ENCODE assay signal across 8 mouse cellular contexts in the genomic region with DNA sequence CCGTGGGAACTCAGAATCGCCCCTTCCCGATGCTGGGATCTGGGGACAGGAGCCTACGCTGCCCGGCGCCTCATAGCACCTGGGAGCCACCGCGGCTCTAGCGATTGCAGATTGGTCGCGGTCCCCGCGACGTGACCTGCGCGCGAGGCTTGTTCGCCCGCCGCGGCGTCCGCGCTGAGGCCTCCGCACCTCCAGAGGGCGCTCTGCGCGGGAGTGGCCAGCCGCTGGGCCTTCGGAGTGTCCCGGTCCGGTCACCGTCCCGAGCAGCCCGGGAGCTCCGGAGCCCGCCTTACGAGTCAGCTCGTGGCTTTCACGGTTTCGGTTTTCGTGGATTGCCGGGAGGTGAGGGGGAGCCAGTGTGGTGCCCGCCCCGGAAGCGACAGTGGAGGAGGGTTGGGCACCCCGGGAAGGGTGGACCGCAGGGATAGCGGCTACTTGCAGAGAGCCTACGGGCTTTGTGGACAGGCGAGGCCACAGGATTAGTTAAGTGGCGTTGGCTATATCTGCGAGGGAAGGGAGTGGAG. TPM values are rescaled to one million over a fixed set of nuclear protein-coding genes. Genes with fewer than 3 reads are reported as not detected.
DNase-seq lines count a peak whose midpoint lies in the region; ATAC-seq and TF ChIP-seq lines count a peak whose summit lies in the region.

No protein-coding gene starts in this region.

- TF ChIP-seq EP300 in CH12.LX (IDR thresholded peaks at IDR 0.05; ENCODE audit: low read length), result no peak

- H3K4me1 ChIP-seq in CH12.LX (ENCODE audit: control insufficient read depth in 1 of 2, insufficient read depth in 2 of 2), result peaks cover 0 to 9% of the 10 kb centered on the region in 2 experiments; a peak in 2 of 4 replicates
- H3K4me1 ChIP-seq in forebrain, embryonic 12.5 days, result peaks cover 30% of the 10 kb centered on the region
- H3K4me1 ChIP-seq in lung, adult 2 months (ENCODE audit: control insufficient read depth, insufficient read depth, low read length), result peaks cover 3% of the 10 kb centered on the region; the same call in 1 of the 2 replicates
- peaks cover 32% of the 10 kb centered on the region for H3K4me1 ChIP-seq in neural tube, embryonic 15.5 days

- peak; percentile 77 for TF ChIP-seq POLR2A in CH12.LX (IDR thresholded peaks at IDR 0.05; ENCODE audit: low read depth, low read length)
- TF ChIP-seq POLR2A in lung, adult 2 months (IDR thresholded peaks at IDR 0.05; ENCODE audit: borderline replicate concordance, extremely low read depth, low read depth, low read length), result peak; percentile 87

- intact Hi-C loops in heart, postnatal 10 days (cut with DNase I), result no loop called here

- DNase-seq in CH12.LX (ENCODE audit: extremely low read depth), result peak; percentile 64
- DNase-seq in c-Kit-positive CD71-positive TER-119-negative erythroid progenitor cells, embryonic 14.5 days (ENCODE audit: low read depth), result peak; percentile 76
- peak; percentile 95 to 96 for DNase-seq in heart, postnatal 10 days
- peak; percentile 70 for DNase-seq in large intestine, adult 2 months (ENCODE audit: low read depth, low spot score)
- DNase-seq in lung, adult 2 months, result peak; percentile 94
- DNase-seq in testis, postnatal 10 days (ENCODE audit: low spot score), result peak; percentile 93

- ATAC-seq in forebrain, embryonic 12.5 days (ENCODE audit: low FRiP score), result peak; percentile 86
- ATAC-seq in neural tube, embryonic 15.5 days (ENCODE audit: low FRiP score), result peak; percentile 89

- peak overlapping the region; percentile 72 to 79 (median 74) for H3K4me3 ChIP-seq in CH12.LX (replicated peaks in 1 of 3; ENCODE audit: low read depth in 2 of 3, low read length in 2 of 3, poor library complexity in 1 of 3)
- peak overlapping the region; percentile 81 for H3K4me3 ChIP-seq in forebrain, embryonic 12.5 days (replicated peaks)
- peak overlapping the region; percentile 94 for H3K4me3 ChIP-seq in lung, adult 2 months (replicated peaks; ENCODE audit: extremely low read depth, low read depth, low read length)
- peak overlapping the region; percentile 90 for H3K4me3 ChIP-seq in neural tube, embryonic 15.5 days (replicated peaks)

- WGBS in forebrain, embryonic 12.5 days, result under 1% methylated on average over 53 of the region's 53 CpGs
- WGBS in large intestine, adult 2 months, result under 1% methylated on average over 53 of the region's 53 CpGs
- WGBS in lung, adult 2 months, result under 1% methylated on average over 53 of the region's 53 CpGs
- WGBS in neural tube, embryonic 15.5 days, result under 1% methylated on average over 53 of the region's 53 CpGs

- in situ Hi-C loops in CH12.LX (cut with MboI; ENCODE audit: low pct_ligation_motif_present, low pct_unique_long_range_greater_than_20kb, low sequenced_read_pairs), result no loop called here

- H3K9me3 ChIP-seq in CH12.LX (replicated peaks; ENCODE audit: low read length), result no peaks in the 10 kb centered on the region
- H3K9me3 ChIP-seq in forebrain, embryonic 12.5 days, result no peaks in the 10 kb centered on the region
- H3K9me3 ChIP-seq in neural tube, embryonic 15.5 days (replicated peaks), result no peaks in the 10 kb centered on the region

- H3K36me3 ChIP-seq in CH12.LX (replicated peaks in 1 of 2; ENCODE audit: control insufficient read depth in 1 of 2, insufficient read depth in 1 of 2, low read length in 1 of 2), result peaks cover 12 to 34% of the 10 kb centered on the region in 2 experiments
- peaks cover 20% of the 10 kb centered on the region for H3K36me3 ChIP-seq in forebrain, embryonic 12.5 days (replicated peaks)
- peaks cover 14% of the 10 kb centered on the region for H3K36me3 ChIP-seq in neural tube, embryonic 15.5 days

- peaks cover 31% of the 10 kb centered on the region for H3K27me3 ChIP-seq in CH12.LX (replicated peaks)
- peaks cover 14% of the 10 kb centered on the region for H3K27me3 ChIP-seq in forebrain, embryonic 12.5 days
- H3K27me3 ChIP-seq in neural tube, embryonic 15.5 days (replicated peaks), result peaks cover 3% of the 10 kb centered on the region; the same call in 1 of the 2 replicates

- peak in 1 of 2 experiments; percentile 80; a peak in 2 of 4 replicates for TF ChIP-seq CTCF in CH12.LX (conservative IDR thresholded peaks at IDR 0.05 in 1 of 2, IDR thresholded peaks at IDR 0.05 in 1 of 2; ENCODE audit: low read depth in 2 of 2, low read length in 2 of 2)
- TF ChIP-seq CTCF in lung, adult 2 months (IDR thresholded peaks at IDR 0.05; ENCODE audit: insufficient read depth, low read length), result peak; percentile 45

- peak overlapping the region; percentile 30 for H3K27ac ChIP-seq in CH12.LX (ENCODE audit: insufficient read depth, low read depth)
- H3K27ac ChIP-seq in forebrain, embryonic 12.5 days, result peak overlapping the region; percentile 83
- H3K27ac ChIP-seq in neural tube, embryonic 15.5 days (replicated peaks), result peak overlapping the region; percentile 86

- TF ChIP-seq RAD21 in CH12.LX (IDR thresholded peaks at IDR 0.05; ENCODE audit: low read depth, low read length), result no peak; the same call in 1 of the 2 replicates

- peak overlapping the region; percentile 74 for H3K9ac ChIP-seq in CH12.LX (ENCODE audit: insufficient read depth, low read depth)
- peak overlapping the region; percentile 90 for H3K9ac ChIP-seq in forebrain, embryonic 12.5 days
- peak overlapping the region; percentile 87 for H3K9ac ChIP-seq in neural tube, embryonic 15.5 days (replicated peaks)

- peak overlapping the region; percentile 74 for H3K4me2 ChIP-seq in CH12.LX (ENCODE audit: insufficient read depth, low read depth, poor library complexity, severe bottlenecking)
- peak overlapping the region; percentile 89 for H3K4me2 ChIP-seq in forebrain, embryonic 12.5 days
- peak overlapping the region; percentile 93 for H3K4me2 ChIP-seq in neural tube, embryonic 15.5 days

- no peaks in the 10 kb centered on the region for H3K79me2 ChIP-seq in CH12.LX (replicated peaks; ENCODE audit: control insufficient read depth, extremely low read depth, insufficient read depth, poor library complexity, severe bottlenecking)

- dilution Hi-C loops in CH12.LX (cut with MboI; ENCODE audit: extremely low pct_ligation_motif_present, extremely low pct_unique_long_range_greater_than_20kb, low sequenced_read_pairs), result no loop called here

TF ChIP-seq in CH12.LX, 34 proteins besides CTCF, POLR2A, EP300 and RAD21 (continues in another document):
- TF ChIP-seq MYC (IDR thresholded peaks at IDR 0.05; ENCODE audit: low read depth, low read length), result no peak
- TF ChIP-seq ZMIZ1 (IDR thresholded peaks at IDR 0.05; ENCODE audit: low read depth, low read length), result peak; percentile 78; the same call in 1 of the 2 replicates
- TF ChIP-seq ZKSCAN1 (IDR thresholded peaks at IDR 0.05; ENCODE audit: borderline replicate concordance, low read depth, low read length), result no peak
- peak; percentile 66; the same call in 1 of the 2 replicates for TF ChIP-seq SIN3A (IDR thresholded peaks at IDR 0.05; ENCODE audit: low read length)
- peak; percentile 73 for TF ChIP-seq ELF1 (IDR thresholded peaks at IDR 0.05; ENCODE audit: low read depth, low read length)
- TF ChIP-seq HCFC1 (IDR thresholded peaks at IDR 0.05; ENCODE audit: low read depth, low read length), result peak; percentile 82

RNA-seq across cellular contexts. Expression of gene Dnm1, which starts 9.7 kb away (rescaled TPM):
- total RNA-seq in CH12.LX (2012; rRNA removed) (0.13 and 0.25 TPM in 2 replicates), CH12.LX (2014; rRNA removed) (not detected in 2 replicates)
- 0.20 TPM in 1 of 2 replicates, not detected in the other for polyA plus RNA-seq in CH12.LX (2012; ENCODE audit: insufficient read length, low read depth)
- polyA plus RNA-seq in forebrain, embryonic 12.5 days (2016; fragmentation: Nextera tagmentation; extraction: Ambion mirVana), result 18.6 and 19.4 TPM in 2 replicates
- 10 to 100 TPM; 10.0 to 12.5 TPM for total RNA-seq in heart, postnatal 10 days (2021)
- 100 and 165 TPM in 2 replicates for polyA plus RNA-seq in large intestine, adult 2 months (2012; rRNA removed)
- polyA plus RNA-seq in lung, adult 2 months (2012; rRNA removed), result 44.0 and 60.3 TPM in 2 replicates
- polyA plus RNA-seq in neural tube, embryonic 15.5 days (2015; fragmentation: Nextera tagmentation; extraction: Ambion mirVana), result 72.4 and 86.9 TPM in 2 replicates

RNA-seq across cellular contexts. Expression of gene Ciz1, which starts 10.8 kb away (rescaled TPM):
- total RNA-seq in CH12.LX (2012; rRNA removed) (14.1 and 20.4 TPM in 2 replicates), CH12.LX (2014; rRNA removed) (8.1 and 8.2 TPM in 2 replicates)
- polyA plus RNA-seq in CH12.LX (2012; ENCODE audit: insufficient read length, low read depth), result 47.0 and 47.3 TPM in 2 replicates
- 59.1 and 67.5 TPM in 2 replicates for polyA plus RNA-seq in forebrain, embryonic 12.5 days (2016; fragmentation: Nextera tagmentation; extraction: Ambion mirVana)
- total RNA-seq in heart, postnatal 10 days (2021), result 10 to 100 TPM; 37.4 to 39.3 TPM
- polyA plus RNA-seq in large intestine, adult 2 months (2012; rRNA removed), result 102 and 176 TPM in 2 replicates
- 237 and 245 TPM in 2 replicates for polyA plus RNA-seq in lung, adult 2 months (2012; rRNA removed)
- 43.8 and 44.8 TPM in 2 replicates for polyA plus RNA-seq in neural tube, embryonic 15.5 days (2015; fragmentation: Nextera tagmentation; extraction: Ambion mirVana)

RNA-seq across cellular contexts. Expression of gene 1110008P14Rik, which starts 18.9 kb away (rescaled TPM):
- total RNA-seq in CH12.LX (2012; rRNA removed) (32.4 and 41.2 TPM in 2 replicates), CH12.LX (2014; rRNA removed) (20.2 and 27.8 TPM in 2 replicates)
- 16.8 and 24.3 TPM in 2 replicates for polyA plus RNA-seq in CH12.LX (2012; ENCODE audit: insufficient read length, low read depth)
- polyA plus RNA-seq in forebrain, embryonic 12.5 days (2016; fragmentation: Nextera tagmentation; extraction: Ambion mirVana), result 51.0 and 51.4 TPM in 2 replicates
- 10 to 100 TPM; 52.7 to 57.4 TPM for total RNA-seq in heart, postnatal 10 days (2021)
- polyA plus RNA-seq in large intestine, adult 2 months (2012; rRNA removed), result 103 and 107 TPM in 2 replicates
- polyA plus RNA-seq in lung, adult 2 months (2012; rRNA removed), result 170 and 173 TPM in 2 replicates
- 163 and 195 TPM in 2 replicates for polyA plus RNA-seq in neural tube, embryonic 15.5 days (2015; fragmentation: Nextera tagmentation; extraction: Ambion mirVana)

RNA-seq across cellular contexts. Expression of gene Lcn2, which starts 25.2 kb away (rescaled TPM):
- total RNA-seq in CH12.LX (2012; rRNA removed), result not detected in 2 replicates
- not detected in 2 replicates for total RNA-seq in CH12.LX (2014; rRNA removed)
- not detected in 2 replicates for polyA plus RNA-seq in CH12.LX (2012; ENCODE audit: insufficient read length, low read depth)
- polyA plus RNA-seq in forebrain, embryonic 12.5 days (2016; fragmentation: Nextera tagmentation; extraction: Ambion mirVana), result 0.45 and 0.50 TPM in 2 replicates
- total RNA-seq in heart, postnatal 10 days (2021), result 1 to 10 TPM; 4.2 to 7.1 TPM
- 12.8 and 18.0 TPM in 2 replicates for polyA plus RNA-seq in large intestine, adult 2 months (2012; rRNA removed)
- polyA plus RNA-seq in lung, adult 2 months (2012; rRNA removed), result 193 and 242 TPM in 2 replicates
- 0.95 and 1.1 TPM in 2 replicates for polyA plus RNA-seq in neural tube, embryonic 15.5 days (2015; fragmentation: Nextera tagmentation; extraction: Ambion mirVana)

RNA-seq across cellular contexts. Expression of gene Ptges2, which starts 32.8 kb away (rescaled TPM):
- total RNA-seq in CH12.LX (2012; rRNA removed) (19.6 and 21.3 TPM in 2 replicates), CH12.LX (2014; rRNA removed) (14.7 and 17.1 TPM in 2 replicates)
- 19.5 and 20.3 TPM in 2 replicates for polyA plus RNA-seq in CH12.LX (2012; ENCODE audit: insufficient read length, low read depth)
- 29.6 and 29.9 TPM in 2 replicates for polyA plus RNA-seq in forebrain, embryonic 12.5 days (2016; fragmentation: Nextera tagmentation; extraction: Ambion mirVana)
- 10 to 100 TPM; 63.4 to 70.0 TPM for total RNA-seq in heart, postnatal 10 days (2021)
- polyA plus RNA-seq in large intestine, adult 2 months (2012; rRNA removed), result 50.3 and 63.9 TPM in 2 replicates
- 14.7 and 23.8 TPM in 2 replicates for polyA plus RNA-seq in lung, adult 2 months (2012; rRNA removed)
- polyA plus RNA-seq in neural tube, embryonic 15.5 days (2015; fragmentation: Nextera tagmentation; extraction: Ambion mirVana), result 47.3 and 52.1 TPM in 2 replicates

Comparison
In these comparisons a context has a peak if more than half of its experiments do, and no peak if none do; other contexts are left out.
1. Peak in every context shown above with its lines: DNase-seq, ATAC-seq, H3K4me3 ChIP-seq and H3K27ac ChIP-seq.
2. H3K27ac ChIP-seq: peak in every context shown above with its lines; median percentile 86 in neural tube, embryonic 15.5 days; 83 in forebrain, embryonic 12.5 days; 30 in CH12.LX.
3. RNA of gene Dnm1, which starts 9.7 kb away (polyA plus RNA-seq): 100 to 165 TPM in large intestine, adult 2 months, 72.4 to 86.9 TPM in neural tube, embryonic 15.5 days, 44.0 to 60.3 TPM in lung, adult 2 months and 18.6 to 19.4 TPM in forebrain, embryonic 12.5 days; 0.20 TPM in CH12.LX; every median in the first group is over 10 times any median in the second.